In the genomic region with DNA sequence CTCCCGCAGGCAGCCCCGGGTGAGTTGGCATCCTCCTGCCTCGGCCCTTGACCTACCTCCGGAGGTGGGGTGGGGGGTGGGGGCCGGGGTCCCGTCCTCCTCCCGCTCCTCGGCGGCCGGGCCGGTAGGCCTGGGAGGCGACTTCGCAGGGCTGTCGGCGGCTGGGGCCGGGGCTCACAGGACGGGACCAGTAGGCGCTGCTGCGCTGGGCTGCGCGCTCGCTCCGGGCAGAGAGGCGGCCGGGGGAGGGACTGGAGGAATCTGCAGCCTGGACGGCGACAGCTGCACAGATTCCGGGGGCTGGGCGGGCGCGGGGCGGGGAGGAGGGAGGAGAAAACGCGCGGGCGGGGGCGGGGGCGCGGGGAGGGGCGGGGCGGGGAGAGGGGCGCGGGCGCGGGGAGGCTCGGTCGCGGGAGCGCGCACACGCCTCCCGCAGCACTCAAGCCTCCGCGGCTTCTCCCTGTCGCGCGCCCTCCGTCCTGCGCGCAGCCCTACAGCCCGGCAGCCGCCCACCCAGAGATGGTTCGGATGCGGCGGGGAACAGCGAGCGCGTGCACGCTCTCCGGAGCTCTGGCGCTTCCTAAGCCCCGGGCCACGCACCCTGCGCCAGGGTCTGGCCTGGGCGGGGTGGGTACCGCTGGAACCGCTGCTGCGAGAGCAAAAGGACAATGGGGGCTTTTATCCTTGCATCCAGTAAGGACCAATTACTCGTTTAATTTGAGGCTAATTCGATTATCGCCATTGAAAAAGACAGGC, we compare ENCODE assay signal across 8 mouse cellular contexts. TPM values are rescaled to one million over a fixed set of nuclear protein-coding genes. Genes with fewer than 3 reads are reported as not detected.
DNase-seq lines count a peak whose midpoint lies in the region; ATAC-seq and TF ChIP-seq lines count a peak whose summit lies in the region.

TSS of gene Sptbn1 (minus strand) at position 284 of the 756 bp plus-strand sequence.

- no peaks in the 10 kb centered on the region for H3K9me3 ChIP-seq in forebrain, embryonic 16.5 days (ENCODE audit: control insufficient read depth, low read length)
- no peaks in the 10 kb centered on the region for H3K9me3 ChIP-seq in liver, embryonic 15.5 days (replicated peaks)
- H3K9me3 ChIP-seq in neural tube, embryonic 12.5 days: no peaks in the 10 kb centered on the region

- H3K4me2 ChIP-seq in forebrain, embryonic 16.5 days (ENCODE audit: low read length): peak within 1 kb of the TSS; percentile 71
- peak within 1 kb of the TSS; percentile 72 for H3K4me2 ChIP-seq in liver, embryonic 15.5 days
- peak within 1 kb of the TSS; percentile 88 for H3K4me2 ChIP-seq in neural tube, embryonic 12.5 days (replicated peaks)

- ATAC-seq in forebrain, embryonic 16.5 days: peak; percentile 96
- ATAC-seq in liver, embryonic 15.5 days (ENCODE audit: insufficient read depth): peak; percentile 78
- peak; percentile 96 for ATAC-seq in neural tube, embryonic 12.5 days (ENCODE audit: low FRiP score, low read depth)

- no peak for TF ChIP-seq CTCF in testis, adult 2 months (IDR thresholded peaks at IDR 0.05; ENCODE audit: control insufficient read depth, insufficient read depth, insufficient replicate concordance, low read depth, low read length)

- under 1% methylated on average over 31 of the region's 81 CpGs for WGBS in forebrain, embryonic 16.5 days
- WGBS in large intestine, adult 2 months: 1% methylated on average over 63 of the region's 81 CpGs
- WGBS in liver, embryonic 15.5 days (ENCODE audit: insufficient replicate concordance): under 1% methylated on average over 65 of the region's 81 CpGs
- under 1% methylated on average over 63 of the region's 81 CpGs for WGBS in neural tube, embryonic 12.5 days

- H3K27me3 ChIP-seq in forebrain, embryonic 16.5 days (replicated peaks; ENCODE audit: control insufficient read depth, insufficient read depth, low read length): 0 out of 2 replicates have a peak, but pooled peaks cover 2% of the 10 kb centered on the region
- H3K27me3 ChIP-seq in liver, embryonic 15.5 days: peaks cover 49% of the 10 kb centered on the region
- no peaks in the 10 kb centered on the region for H3K27me3 ChIP-seq in neural tube, embryonic 12.5 days (replicated peaks)
- no peaks in the 10 kb centered on the region for H3K27me3 ChIP-seq in testis, adult 2 months (ENCODE audit: control insufficient read depth, insufficient read depth, low read length)

- H3K4me3 ChIP-seq in forebrain, embryonic 16.5 days (replicated peaks; ENCODE audit: low read length): peak within 1 kb of the TSS; percentile 99
- H3K4me3 ChIP-seq in liver, embryonic 15.5 days (replicated peaks): peak within 1 kb of the TSS; percentile 62
- H3K4me3 ChIP-seq in neural tube, embryonic 12.5 days: peak within 1 kb of the TSS; percentile 93
- H3K4me3 ChIP-seq in testis, adult 2 months (ENCODE audit: control insufficient read depth, low read depth, low read length): peak within 1 kb of the TSS; percentile 90

- H3K4me1 ChIP-seq in forebrain, embryonic 16.5 days (replicated peaks; ENCODE audit: control insufficient read depth, insufficient read depth, low read length): peaks cover 23% of the 10 kb centered on the region
- H3K4me1 ChIP-seq in liver, embryonic 15.5 days (replicated peaks): peaks cover 3% of the 10 kb centered on the region; the same call in 1 of the 2 replicates
- peaks cover 20% of the 10 kb centered on the region for H3K4me1 ChIP-seq in neural tube, embryonic 12.5 days
- H3K4me1 ChIP-seq in testis, adult 2 months (ENCODE audit: control insufficient read depth, insufficient read depth, low read length): peaks cover 4% of the 10 kb centered on the region

- peak; percentile 82 for DNase-seq in ES-CJ7 (ENCODE audit: low read depth, low spot score)
- DNase-seq in cerebellum, adult 18-20 months: peak; percentile 79 to 87
- peak; percentile 91 to 93 for DNase-seq in heart, postnatal 14 days
- no peak for DNase-seq in large intestine, adult 2 months (ENCODE audit: low read depth, low spot score)

- H3K27ac ChIP-seq in forebrain, embryonic 16.5 days (ENCODE audit: low read length): peak within 1 kb of the TSS; percentile 93
- H3K27ac ChIP-seq in liver, embryonic 15.5 days (replicated peaks): no peak within 1 kb of the TSS
- peak within 1 kb of the TSS; percentile 93 for H3K27ac ChIP-seq in neural tube, embryonic 12.5 days
- peak within 1 kb of the TSS; percentile 77 for H3K27ac ChIP-seq in testis, adult 2 months (ENCODE audit: control insufficient read depth, insufficient read depth, low read depth, low read length)

- H3K36me3 ChIP-seq in forebrain, embryonic 16.5 days (ENCODE audit: control insufficient read depth, insufficient read depth): no peaks in the 10 kb centered on the region
- H3K36me3 ChIP-seq in liver, embryonic 15.5 days (replicated peaks): no peaks in the 10 kb centered on the region
- H3K36me3 ChIP-seq in neural tube, embryonic 12.5 days: no peaks in the 10 kb centered on the region
- H3K36me3 ChIP-seq in testis, adult 2 months (ENCODE audit: control insufficient read depth, insufficient read depth, low read length): no peaks in the 10 kb centered on the region

- H3K9ac ChIP-seq in forebrain, embryonic 16.5 days (replicated peaks; ENCODE audit: low read depth, low read length): peak within 1 kb of the TSS; percentile 98
- peak within 1 kb of the TSS; percentile 46; the same call in 1 of the 2 replicates for H3K9ac ChIP-seq in liver, embryonic 15.5 days
- H3K9ac ChIP-seq in neural tube, embryonic 12.5 days: peak within 1 kb of the TSS; percentile 90

- TF ChIP-seq POLR2A in testis, adult 2 months (IDR thresholded peaks at IDR 0.05; ENCODE audit: control insufficient read depth, low read depth, low read length): peak; percentile 55; the same call in 1 of the 2 replicates

- intact Hi-C loops in heart, postnatal 14 days (cut with DNase I): loop anchor here (1.0 to 5.0 kb wide), 6 partner anchors 23 to 387 kb away; partner anchors contain the start of gene 4930505A04Rik

RNA-seq across cellular contexts. Expression of gene Sptbn1, which starts in this region (rescaled TPM):
- polyA plus RNA-seq in forebrain, embryonic 16.5 days (2015; fragmentation: Nextera tagmentation; extraction: Ambion mirVana): 149 and 159 TPM in 2 replicates
- 100 to 1,000 TPM; 509 to 527 TPM for total RNA-seq in heart, postnatal 14 days (2021)
- 56.6 and 78.9 TPM in 2 replicates for polyA plus RNA-seq in large intestine, adult 2 months (2012; rRNA removed)
- 16.9 and 17.1 TPM in 2 replicates for polyA plus RNA-seq in liver, embryonic 15.5 days (2015; fragmentation: Nextera tagmentation; extraction: Ambion mirVana)
- polyA plus RNA-seq in neural tube, embryonic 12.5 days (2016; fragmentation: Nextera tagmentation; extraction: Ambion mirVana): 110 and 122 TPM in 2 replicates
- 18.3 and 21.8 TPM in 2 replicates for polyA plus RNA-seq in testis, adult 2 months (2012; rRNA removed)

Comparison
In these comparisons a context has a peak if more than half of its experiments do, and no peak if none do; other contexts are left out.
1. H3K9ac ChIP-seq: peak in every context shown above with its lines; median percentile 98 in forebrain, embryonic 16.5 days; 90 in neural tube, embryonic 12.5 days; 46 in liver, embryonic 15.5 days.